Mouse (Mus musculus): ENCODE results near the gene Mpped2.

Gene Mpped2

DNA sequence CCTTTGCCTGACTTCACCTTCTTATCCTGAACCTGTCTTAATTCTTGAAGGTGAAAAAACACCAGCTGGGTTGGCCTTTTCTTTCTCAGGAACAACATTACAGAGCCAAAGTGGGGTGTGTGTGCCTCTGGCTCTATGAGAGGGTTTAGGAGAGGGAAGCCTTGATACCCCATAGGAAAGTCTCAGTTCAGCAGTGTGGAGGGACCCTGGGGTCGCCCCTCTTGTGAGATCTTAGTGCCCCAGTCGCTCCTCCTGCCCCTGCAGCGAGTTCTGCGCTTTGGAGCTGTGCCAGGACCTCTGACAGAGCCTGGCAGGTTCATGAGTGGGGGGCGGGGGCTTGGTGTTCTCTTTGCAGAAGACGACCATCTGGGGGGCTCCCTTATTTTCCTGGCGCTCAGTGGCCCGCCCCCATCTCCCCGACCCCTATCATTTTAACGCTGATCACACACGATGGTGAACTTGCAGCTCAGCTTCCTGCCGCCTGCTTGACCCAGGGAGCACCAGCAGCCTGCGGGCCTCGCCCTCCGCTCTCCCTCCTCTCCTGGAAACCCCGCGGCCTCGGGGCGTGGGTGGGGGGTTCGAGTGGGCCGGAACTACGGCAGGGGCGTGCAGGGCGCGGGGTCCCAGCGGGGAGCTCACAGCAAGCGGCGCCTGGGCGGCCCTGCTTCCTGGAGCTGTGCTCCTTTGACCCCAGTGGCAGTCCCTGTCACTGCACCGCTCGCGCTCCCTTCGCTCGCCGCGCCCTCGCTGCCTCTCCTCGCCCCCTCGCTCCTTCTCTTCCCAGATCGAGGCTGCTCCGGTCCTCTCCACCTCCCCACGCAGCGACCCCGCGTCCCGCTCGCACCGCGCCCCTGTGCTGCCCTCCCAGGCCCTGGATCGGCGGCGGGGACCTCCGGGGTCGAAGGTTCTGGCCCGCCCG, at the start of gene Mpped2:
TSS of gene Mpped2 (plus strand) at position 487 of the 919 bp plus-strand sequence.
- peak; percentile 40 for DNase-seq (ENCODE audit: low read depth, low spot score)

DNA sequence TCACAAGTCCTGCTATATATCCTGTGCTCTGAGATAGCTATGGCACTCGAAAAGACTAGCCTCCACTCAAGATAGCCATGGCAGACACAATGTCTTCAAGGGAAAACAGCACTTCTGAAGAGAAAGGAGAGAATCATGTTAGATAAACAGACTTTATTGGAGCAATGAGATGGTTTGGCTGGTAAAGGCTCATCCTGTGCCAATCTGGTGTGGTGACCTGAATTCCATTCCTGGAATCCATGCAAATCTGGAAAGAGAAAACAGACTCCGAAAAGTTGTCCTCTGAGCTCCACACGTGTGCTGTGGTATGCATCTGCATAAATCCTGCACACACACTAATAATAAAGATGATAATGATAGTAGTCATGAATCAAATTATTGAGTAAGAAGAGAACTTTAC, 48.3 kb upstream of the Mpped2 start:
- DNase-seq (ENCODE audit: low read depth, low spot score), result no peak

DNA sequence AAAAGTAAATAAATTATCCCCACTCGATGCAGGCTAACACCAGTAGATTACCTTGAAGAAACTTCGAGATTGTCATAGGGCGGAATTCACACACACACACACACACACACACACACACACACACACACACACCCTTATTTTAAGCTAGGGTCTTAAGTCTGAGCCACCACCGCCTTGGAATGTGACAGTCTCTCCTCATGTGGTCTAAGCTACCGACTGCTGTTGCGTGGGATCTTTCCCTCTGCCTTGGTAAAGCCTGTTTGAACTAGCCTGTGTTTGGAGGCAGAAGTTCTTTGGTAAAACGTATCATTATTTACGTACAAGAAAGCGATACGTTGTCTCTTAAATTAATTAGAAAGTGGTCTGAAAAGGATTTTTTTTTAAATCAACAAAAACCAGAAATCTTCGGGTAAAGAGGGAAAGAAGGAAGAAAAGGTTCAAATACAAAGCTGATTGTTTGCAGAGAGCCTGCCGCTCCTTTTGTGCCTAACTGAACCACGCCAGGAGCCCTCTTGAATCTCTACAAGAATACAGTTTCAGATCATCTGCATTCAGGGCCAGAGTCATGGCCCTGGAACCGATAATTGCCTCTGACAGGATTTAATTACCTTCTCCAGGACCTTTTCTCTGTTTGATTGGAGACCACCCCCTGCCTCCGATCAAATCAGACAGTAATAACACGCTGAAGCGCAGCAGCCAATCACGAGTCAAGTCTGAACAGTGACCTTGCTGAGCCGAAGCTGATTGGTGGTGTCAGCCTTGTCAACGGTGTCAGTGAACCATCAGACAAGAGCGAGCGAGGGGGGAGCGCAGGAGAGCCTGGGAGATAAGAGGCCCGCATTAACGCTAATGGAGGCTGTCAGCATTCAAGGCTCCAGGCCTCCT, 43.1 kb upstream of the Mpped2 start:
- DNase-seq (ENCODE audit: low read depth, low spot score), result peak; percentile 91

DNA sequence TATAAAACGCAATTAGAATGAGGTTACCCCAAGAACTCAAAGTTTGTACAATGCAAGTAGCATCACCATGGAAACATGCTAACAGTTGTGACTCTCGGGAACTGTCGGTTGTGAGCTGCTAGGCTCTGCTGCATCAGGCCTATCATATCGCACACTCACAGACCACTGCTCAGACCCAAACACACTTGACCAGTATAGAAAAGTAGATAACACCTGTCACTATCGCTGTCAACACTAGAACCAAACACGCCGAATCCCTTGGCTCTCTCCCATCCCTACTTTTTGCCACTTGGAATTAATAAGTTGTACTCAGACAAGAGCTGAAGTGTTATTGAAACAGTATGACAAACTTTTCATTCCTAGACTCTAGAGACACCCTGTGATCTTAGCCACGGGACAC, 40.9 kb upstream of the Mpped2 start:
- no peak for DNase-seq (ENCODE audit: low read depth, low spot score)

DNA sequence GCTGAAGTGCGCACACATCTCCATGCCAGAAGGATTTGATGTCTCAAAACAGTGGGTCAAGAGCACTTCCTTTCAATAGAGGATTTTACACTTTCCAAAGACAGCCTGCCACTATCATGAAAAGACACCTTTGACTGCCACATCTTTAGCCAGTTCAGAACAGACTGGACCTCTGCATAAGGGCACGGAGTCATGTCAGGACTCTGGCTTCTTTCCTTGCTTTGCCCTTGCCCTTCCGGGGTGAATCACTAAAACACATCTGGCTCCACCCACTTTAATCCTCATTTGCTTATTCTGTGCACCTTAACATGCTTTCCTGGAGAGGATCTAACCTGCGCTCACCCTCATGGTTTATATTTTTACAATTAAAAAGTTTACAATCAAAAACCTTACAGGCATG, 40.3 kb upstream of the Mpped2 start:
- DNase-seq (ENCODE audit: low read depth, low spot score), result no peak

DNA sequence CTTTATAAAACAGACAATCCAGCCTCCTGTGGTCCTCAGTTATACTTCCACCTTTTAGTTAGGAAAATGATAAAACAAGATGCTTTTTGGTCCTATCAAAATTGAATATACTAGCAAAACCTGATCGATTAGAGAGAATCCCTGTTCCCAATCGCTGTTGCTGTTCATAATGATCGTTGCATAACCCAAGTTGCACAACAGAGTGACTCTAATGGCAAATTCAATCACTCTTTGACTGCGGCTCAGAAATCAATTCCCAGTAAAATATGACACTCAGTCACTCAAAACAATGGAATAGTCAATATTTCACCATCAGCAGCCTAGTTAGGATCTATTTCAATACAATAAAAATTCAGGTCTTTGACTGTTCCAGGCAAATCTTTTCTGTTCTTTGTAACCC, 39.8 kb upstream of the Mpped2 start:
- DNase-seq (ENCODE audit: low read depth, low spot score), result no peak

DNA sequence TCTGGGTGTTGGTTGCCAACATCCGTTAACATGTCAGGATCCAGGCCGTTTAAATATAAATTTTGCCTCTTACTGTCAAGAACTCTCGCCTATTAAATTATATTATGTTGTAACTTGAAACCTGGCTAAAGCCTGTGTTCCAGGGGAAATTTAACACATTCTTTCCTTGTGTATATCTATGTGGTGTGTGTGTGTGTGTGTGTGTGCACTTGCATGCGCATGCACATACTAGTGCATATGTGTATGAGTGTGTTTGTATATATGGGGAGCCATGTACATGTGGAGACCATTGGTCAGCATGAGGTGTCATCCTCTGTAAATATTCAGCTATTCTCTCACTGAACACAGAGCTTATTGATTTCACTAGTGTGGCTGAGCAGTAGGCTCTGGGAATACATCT, 37.8 kb upstream of the Mpped2 start:
- DNase-seq (ENCODE audit: low read depth, low spot score), result no peak

DNA sequence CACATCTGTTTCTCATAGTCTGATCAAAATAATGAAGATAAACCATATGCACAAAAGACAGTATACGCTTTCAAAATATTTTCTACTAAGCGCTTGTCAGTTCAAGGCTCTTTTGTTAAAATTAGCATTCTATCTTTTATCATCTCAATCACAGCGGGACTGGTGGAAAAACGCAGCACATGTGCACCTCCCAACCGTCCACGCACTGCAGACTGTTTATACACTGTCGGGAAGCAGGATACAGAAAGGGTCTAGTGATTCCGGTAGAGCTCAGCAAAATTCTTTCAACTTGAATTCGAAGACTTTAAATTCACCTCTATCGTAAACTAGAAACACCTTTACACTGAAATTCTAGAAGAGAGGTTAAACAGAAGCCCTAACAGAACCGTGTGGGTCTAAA, 27.8 kb upstream of the Mpped2 start:
- no peak for DNase-seq (ENCODE audit: low read depth, low spot score)

DNA sequence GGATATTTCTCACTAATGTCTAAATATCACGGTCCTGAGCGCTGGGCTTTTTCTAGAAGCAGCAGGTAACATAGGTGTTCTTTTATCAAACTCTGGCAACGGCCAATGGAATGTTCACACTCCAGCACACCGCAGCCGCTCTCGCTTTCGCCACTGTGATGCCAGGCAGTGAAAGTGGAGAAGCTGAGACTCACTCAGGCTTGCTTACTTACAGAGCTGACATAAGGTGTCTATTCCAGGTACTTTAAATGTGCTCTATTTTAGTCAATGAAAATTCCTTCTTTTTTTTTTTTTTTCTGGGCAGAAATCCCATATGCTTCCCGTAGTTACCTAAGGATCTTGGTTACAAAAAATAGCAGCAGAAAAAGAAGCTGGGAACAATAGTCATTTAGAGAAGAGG, 18.8 kb upstream of the Mpped2 start:
- DNase-seq (ENCODE audit: low read depth, low spot score), result no peak

DNA sequence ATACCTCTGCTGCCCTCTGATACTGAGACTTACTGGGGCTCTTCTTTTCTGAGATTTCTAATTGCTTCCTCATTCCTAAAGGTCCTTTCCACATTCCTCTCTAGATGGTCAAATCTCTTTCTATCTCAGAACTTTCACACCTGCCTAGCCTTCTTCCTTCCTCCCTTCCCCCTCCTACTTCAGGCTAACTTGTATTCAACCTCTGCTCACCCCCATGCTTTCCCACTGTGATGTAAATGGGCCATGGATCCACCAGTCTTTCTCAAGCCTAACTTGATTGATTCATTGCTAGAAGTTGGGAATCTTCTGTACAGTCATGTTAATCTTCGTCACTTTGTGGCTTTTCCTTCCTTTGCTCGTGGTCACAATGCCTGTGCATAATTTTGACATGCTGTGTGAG, 15.6 kb upstream of the Mpped2 start:
- DNase-seq (ENCODE audit: low read depth, low spot score), result no peak

DNA sequence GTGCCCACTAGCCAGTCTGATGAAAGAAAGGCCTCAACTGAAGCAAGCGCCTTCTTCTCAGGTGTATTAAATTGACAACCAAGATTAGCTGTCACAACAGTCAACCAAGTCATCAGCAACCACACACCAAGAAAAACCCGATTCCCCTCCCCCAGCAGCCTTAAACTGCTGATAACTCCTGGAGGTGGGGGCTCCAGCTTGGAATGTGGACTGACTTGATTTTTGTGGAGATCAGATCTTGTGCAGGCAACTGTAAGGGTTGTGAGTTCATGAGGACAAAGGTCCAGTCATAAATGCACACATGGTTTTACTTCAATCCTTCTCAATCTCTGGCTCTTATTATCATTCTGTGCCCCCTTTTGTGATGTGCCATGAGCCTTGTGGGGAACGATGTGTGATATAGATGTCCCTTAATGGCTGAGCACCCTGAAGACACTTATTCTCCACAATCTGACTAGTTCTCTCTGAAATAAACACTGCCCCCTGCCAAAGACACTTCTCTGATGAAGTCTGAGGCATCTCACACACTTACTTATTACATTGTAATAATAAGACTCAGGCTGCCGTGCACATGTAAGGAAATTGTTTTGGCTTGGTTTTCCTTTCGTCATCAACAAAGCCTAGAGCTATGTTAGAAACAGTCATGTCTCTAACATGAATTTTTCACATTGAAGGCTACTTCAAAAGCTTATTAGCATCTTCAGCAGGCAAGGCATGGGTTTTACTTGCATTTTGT, 13.2 kb upstream of the Mpped2 start:
- no peak for DNase-seq (ENCODE audit: low read depth, low spot score)

DNA sequence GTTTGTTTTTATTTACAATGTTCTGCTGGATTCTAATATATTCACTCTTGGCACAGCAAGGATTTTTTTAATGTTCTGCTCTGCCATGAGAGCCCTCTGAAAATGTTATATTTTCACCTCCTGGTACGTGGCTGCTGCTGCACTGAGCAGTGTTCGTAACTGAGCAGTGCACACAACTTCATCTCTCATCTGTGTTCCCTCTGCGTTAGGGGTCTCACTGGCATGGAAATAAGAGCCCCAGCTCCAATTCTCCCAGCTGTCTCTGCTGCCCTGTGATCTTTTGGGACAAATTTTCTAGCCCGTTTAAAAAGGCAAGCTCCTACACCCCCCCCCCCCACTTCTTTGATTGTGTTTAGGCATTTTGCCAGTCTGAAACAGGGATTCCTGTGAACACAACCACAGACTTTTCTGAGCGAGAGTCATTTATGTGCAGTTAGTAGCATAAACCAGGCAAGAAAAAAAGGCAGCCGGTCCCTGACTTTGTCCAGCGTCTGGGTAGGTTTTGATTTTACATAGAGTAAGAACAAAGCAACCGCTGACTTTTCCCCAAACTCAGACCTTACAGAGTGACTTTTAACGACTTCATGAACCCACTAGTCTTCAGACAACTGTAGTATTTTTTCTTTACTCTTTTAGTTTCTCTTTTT, 9.8 kb upstream of the Mpped2 start:
- no peak for DNase-seq (ENCODE audit: low read depth, low spot score)

DNA sequence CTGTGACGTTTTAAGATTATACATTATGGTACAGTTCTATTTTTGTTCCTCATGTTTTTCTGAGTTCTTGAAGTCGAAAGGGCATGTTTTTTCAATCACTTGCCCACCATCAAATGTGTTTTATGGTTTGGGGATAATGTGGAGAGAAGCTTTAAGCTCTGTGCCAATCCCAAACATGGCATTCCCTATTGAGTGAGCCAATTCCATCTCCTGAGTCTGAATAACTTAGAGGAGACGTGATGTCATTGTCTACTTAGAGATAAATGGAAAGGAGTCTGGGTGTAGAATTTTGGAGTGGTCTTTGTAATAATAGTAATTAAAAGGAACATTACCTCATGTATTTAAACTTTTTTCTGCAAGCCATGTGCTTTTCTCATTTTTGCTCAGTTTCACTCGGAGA, 9.2 kb upstream of the Mpped2 start:
- DNase-seq (ENCODE audit: low read depth, low spot score), result no peak

DNA sequence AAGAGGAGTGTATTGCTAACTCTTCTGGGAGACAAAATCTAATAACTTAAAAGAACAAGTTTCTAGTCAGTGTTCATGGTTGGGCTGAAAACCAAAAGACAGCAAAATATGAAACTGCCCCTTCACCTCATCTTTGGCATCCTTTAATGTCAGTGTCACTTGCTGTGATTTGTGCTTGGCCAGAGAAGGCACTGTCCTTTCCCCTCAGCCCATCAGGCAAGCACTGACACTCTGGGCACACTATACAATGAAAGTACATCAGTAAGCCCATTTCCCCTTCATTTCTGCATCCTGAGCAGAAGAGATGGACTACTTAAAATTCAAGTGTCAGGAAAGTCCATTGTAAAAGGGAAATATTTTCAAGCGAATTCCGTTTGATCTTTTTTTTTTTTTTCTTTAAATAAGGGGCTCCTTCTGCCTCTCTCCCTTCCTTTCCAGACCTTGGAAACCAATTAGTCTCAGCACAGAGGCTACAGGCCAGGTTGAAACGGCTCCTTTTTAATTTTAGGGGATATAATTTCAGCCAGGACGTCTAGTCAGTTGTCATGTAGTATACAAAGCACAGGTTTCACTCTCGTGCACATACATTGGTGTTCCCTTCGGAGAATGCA, 1.2 kb upstream of the Mpped2 start:
- DNase-seq (ENCODE audit: low read depth, low spot score), result no peak

DNA sequence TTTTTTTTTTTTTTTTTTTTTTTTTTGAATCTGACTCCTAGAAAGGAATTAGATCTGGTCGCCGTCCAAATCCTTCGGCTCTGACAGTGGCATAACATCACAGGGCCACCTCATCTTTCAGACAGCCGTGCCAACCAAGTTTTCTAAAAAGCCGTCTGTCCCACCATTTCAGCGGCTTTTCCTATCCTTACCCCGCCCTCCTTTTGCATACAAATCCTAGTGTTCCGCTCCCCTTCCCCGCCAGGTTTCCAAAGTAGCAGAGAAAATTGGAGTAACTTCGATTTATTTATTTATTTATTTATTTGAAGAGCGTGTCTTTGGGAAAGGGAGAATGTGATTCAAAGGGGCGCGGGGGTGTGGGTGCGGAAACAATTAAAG, 675 bp upstream of the Mpped2 start:
- DNase-seq (ENCODE audit: low read depth, low spot score), result no peak

DNA sequence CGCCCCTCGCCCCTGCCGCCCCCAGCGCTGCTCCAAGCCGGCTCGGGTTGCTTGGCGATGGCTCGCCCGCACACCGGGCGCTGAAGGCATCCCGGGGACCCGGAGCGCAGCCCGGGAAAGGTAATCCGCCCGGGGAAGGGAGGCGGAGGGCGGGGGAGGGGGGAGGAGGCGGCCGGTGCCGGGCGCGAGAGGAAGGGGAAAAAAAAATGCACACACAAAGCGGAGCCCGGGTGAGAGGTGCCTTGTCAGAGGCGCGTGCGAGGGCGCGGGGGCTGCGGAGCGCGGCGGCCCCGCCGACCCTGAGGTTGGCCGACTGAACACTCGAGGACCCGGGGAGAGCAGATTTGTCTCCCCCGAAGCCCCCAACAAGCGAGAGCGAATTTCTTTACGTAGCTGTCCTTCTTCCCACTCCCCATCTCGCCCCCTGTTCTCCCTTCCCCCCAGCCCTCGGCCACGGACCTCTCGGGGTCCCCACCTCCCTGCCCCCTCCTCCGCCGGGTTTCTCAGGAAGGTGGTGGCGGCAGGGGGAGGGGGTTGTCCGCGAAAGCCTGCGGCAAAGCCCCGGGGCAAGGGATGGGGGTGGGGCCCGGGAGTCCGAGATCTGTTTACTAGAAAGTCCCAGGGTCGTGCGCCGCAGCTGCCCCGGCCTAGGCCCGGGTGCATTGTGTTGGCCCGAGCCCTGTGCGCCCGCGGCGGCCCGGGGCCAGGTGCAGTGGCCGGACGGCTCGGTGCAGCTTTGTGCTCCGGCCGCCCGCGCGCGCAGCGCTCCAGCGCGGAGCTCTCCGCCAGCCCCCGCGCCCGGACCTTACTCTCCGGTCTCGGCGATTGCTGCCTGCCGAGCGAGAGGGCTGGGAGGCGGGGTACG, 865 bp downstream of the Mpped2 start:
- peak; percentile 54 for DNase-seq (ENCODE audit: low read depth, low spot score)

DNA sequence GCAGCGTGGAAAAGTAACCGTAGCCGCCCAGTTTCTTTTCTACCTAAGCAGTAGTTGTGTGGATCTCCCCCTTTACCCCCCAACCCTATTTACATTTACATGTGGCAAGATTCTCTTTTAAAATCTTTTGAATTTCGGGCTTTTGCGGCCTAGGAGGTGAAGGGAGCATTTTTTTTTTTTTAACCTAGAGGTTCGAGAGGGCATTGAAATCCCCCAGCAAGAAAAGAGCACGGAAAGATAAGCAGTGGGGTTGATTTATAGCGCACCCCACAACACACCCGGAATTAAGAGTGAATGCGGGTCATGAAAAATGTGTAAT, 1.5 kb downstream of the Mpped2 start:
- DNase-seq (ENCODE audit: low read depth, low spot score), result no peak

DNA sequence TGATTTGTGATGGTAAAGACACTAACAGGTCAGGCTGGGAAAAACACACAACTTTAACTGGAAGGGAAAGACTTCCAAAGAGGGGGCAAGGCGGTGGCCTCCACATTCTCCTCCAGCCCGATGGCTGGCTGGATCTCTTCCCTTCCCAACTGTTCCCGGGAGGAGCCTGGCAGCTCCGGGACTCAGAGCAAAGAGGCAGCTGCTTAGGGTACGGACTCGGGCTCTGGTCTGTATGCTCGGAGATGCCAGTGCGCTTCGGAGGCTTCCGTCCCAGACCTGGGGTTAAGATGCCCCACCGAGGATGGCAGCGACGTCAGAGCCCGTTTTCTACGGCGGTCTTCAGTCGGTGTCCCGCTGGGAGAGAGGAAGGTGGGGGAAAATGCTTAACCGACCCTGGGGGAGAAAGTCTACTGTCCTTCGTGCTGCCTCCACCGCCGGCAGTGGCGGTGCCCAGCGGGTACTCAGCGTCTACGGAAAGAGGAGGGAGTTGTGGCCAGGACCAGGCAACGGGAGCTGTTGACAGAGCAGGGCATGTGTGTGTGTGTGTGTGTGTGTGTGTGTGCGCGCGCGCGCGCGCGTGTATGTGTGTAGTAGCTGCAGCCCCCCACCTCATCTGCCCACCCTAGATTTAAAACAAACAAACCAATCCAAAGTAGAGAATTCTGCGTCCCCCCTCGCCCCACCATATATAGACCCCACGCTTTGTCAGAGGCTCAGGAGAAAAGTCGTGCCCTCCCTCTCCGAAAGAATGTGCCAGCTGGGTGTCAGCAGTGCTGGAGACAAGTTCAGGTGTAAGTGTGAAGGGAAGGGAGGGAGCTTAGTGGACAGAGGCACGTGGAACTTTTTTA, 2.0 kb downstream of the Mpped2 start:
- DNase-seq (ENCODE audit: low read depth, low spot score), result peak; percentile 51

DNA sequence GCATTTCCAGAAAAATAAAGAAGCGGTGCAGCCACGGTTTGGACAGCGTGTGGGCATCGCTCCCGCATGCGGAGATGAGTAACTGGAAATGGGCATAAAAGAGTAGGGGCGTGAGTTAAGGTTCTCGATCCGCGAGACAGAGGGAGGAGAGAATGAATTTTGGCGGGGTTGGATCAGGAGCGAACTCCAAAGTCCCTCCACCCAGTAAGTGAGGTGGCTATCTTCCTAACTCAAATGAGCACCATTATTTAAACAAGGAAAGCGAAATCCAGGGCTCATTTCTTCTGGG, 2.6 kb downstream of the Mpped2 start:
- no peak for DNase-seq (ENCODE audit: low read depth, low spot score)

DNA sequence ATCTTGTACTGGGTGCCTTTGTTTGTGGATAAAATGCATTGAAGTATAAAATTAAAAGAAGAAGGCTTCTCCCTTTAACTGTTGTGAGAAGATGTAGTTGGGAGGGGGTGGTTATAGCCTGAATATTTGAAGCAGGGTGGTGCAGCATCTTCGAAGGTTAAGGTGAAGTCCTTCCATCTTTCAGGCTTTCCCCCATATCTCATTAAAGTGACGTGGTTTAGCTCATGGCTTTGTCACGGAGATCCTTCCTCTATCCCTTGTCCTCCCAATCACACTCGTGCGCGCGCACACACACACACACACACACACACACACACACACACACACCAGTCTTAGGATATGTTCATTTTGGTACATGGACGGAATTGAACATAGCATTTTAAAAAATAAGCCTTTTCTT, 3.3 kb downstream of the Mpped2 start:
- no peak for DNase-seq (ENCODE audit: low read depth, low spot score)
